In genomic region chr14:108913714-108914263, GRCm38 (mm10) we compare ENCODE assay signal across 8 mouse cellular contexts. TPM values are rescaled to one million over a fixed set of nuclear protein-coding genes. Genes with fewer than 3 reads are reported as not detected.
DNase-seq lines count a peak whose midpoint lies in the region; ATAC-seq and TF ChIP-seq lines count a peak whose summit lies in the region.

Slitrk1 (minus strand) TSS chr14:108914158.

- H3K36me3 ChIP-seq in forebrain, embryonic 14.5 days (ENCODE audit: control insufficient read depth, insufficient read depth, low read length), result no peaks in the 10 kb centered on the region
- no peaks in the 10 kb centered on the region for H3K36me3 ChIP-seq in hindbrain, postnatal 0 days (ENCODE audit: insufficient read depth, low read length)
- no peaks in the 10 kb centered on the region for H3K36me3 ChIP-seq in midbrain, embryonic 14.5 days (ENCODE audit: control insufficient read depth, insufficient read depth, low read length)
- H3K36me3 ChIP-seq in stomach, postnatal 0 days (ENCODE audit: control insufficient read depth, insufficient read depth, low read length), result no peaks in the 10 kb centered on the region

- H3K27me3 ChIP-seq in forebrain, embryonic 14.5 days (replicated peaks; ENCODE audit: control insufficient read depth, insufficient read depth, low read length), result no peaks in the 10 kb centered on the region
- H3K27me3 ChIP-seq in hindbrain, postnatal 0 days (ENCODE audit: insufficient read depth, low read length), result no peaks in the 10 kb centered on the region
- H3K27me3 ChIP-seq in midbrain, embryonic 14.5 days (ENCODE audit: control insufficient read depth, insufficient read depth, low read length), result no peaks in the 10 kb centered on the region
- H3K27me3 ChIP-seq in stomach, postnatal 0 days (ENCODE audit: control insufficient read depth, insufficient read depth, low read length), result no peaks in the 10 kb centered on the region; the same call in 1 of the 2 replicates

- peak within 1 kb of the TSS; percentile 60 for H3K4me3 ChIP-seq in forebrain, embryonic 14.5 days (ENCODE audit: low read depth, low read length)
- peak within 1 kb of the TSS; percentile 67 for H3K4me3 ChIP-seq in hindbrain, postnatal 0 days (ENCODE audit: low read length)
- H3K4me3 ChIP-seq in midbrain, embryonic 14.5 days (replicated peaks; ENCODE audit: low read depth, low read length), result peak within 1 kb of the TSS; percentile 52
- H3K4me3 ChIP-seq in stomach, postnatal 0 days (ENCODE audit: low read depth, low read length), result peak within 1 kb of the TSS; percentile 34

- peak within 1 kb of the TSS; percentile 85 for H3K27ac ChIP-seq in forebrain, embryonic 14.5 days (ENCODE audit: low read depth, low read length)
- peak within 1 kb of the TSS; percentile 87 for H3K27ac ChIP-seq in hindbrain, postnatal 0 days
- peak within 1 kb of the TSS; percentile 92 for H3K27ac ChIP-seq in midbrain, embryonic 14.5 days (replicated peaks; ENCODE audit: low read depth, low read length)
- H3K27ac ChIP-seq in stomach, postnatal 0 days (replicated peaks), result no peak within 1 kb of the TSS

- H3K4me2 ChIP-seq in forebrain, embryonic 14.5 days (ENCODE audit: low read length), result peak within 1 kb of the TSS; percentile 94
- peak within 1 kb of the TSS; percentile 87 for H3K4me2 ChIP-seq in hindbrain, postnatal 0 days (ENCODE audit: low read depth, low read length)
- H3K4me2 ChIP-seq in midbrain, embryonic 14.5 days (ENCODE audit: low read length), result peak within 1 kb of the TSS; percentile 84
- H3K4me2 ChIP-seq in stomach, postnatal 0 days (replicated peaks; ENCODE audit: low read depth), result peak within 1 kb of the TSS; percentile 52

- peak within 1 kb of the TSS; percentile 86 for H3K9ac ChIP-seq in forebrain, embryonic 14.5 days (ENCODE audit: low read length)
- H3K9ac ChIP-seq in hindbrain, postnatal 0 days (replicated peaks; ENCODE audit: low read length), result peak within 1 kb of the TSS; percentile 79
- H3K9ac ChIP-seq in midbrain, embryonic 14.5 days (replicated peaks; ENCODE audit: low read length), result peak within 1 kb of the TSS; percentile 71
- 0 out of 2 replicates have a peak within 1 kb of the TSS, but pooled peaks have one; percentile 4 for H3K9ac ChIP-seq in stomach, postnatal 0 days (ENCODE audit: low read length)

- no peak for TF ChIP-seq CTCF in hindbrain, postnatal 0 days (IDR thresholded peaks at IDR 0.05; ENCODE audit: low read depth)
- TF ChIP-seq CTCF in stomach, postnatal 0 days (IDR thresholded peaks at IDR 0.05; ENCODE audit: low read depth), result no peak

- H3K9me3 ChIP-seq in forebrain, embryonic 14.5 days (replicated peaks; ENCODE audit: control insufficient read depth, low read length), result no peaks in the 10 kb centered on the region
- no peaks in the 10 kb centered on the region for H3K9me3 ChIP-seq in hindbrain, postnatal 0 days (ENCODE audit: low read length)
- no peaks in the 10 kb centered on the region for H3K9me3 ChIP-seq in midbrain, embryonic 14.5 days (ENCODE audit: control insufficient read depth, low read length)
- no peaks in the 10 kb centered on the region for H3K9me3 ChIP-seq in stomach, postnatal 0 days (ENCODE audit: control insufficient read depth, low read length)

- peaks cover 20% of the 10 kb centered on the region; the same call in 1 of the 2 replicates for H3K4me1 ChIP-seq in forebrain, embryonic 14.5 days (ENCODE audit: control insufficient read depth, insufficient read depth, low read length)
- 0 out of 2 replicates have a peak, but pooled peaks cover 3% of the 10 kb centered on the region for H3K4me1 ChIP-seq in hindbrain, postnatal 0 days (ENCODE audit: insufficient read depth, low read length)
- H3K4me1 ChIP-seq in midbrain, embryonic 14.5 days (ENCODE audit: control insufficient read depth, insufficient read depth, low read length), result peaks cover 9% of the 10 kb centered on the region; the same call in 1 of the 2 replicates
- peaks cover 3% of the 10 kb centered on the region; the same call in 1 of the 2 replicates for H3K4me1 ChIP-seq in stomach, postnatal 0 days (replicated peaks; ENCODE audit: control insufficient read depth, insufficient read depth)

- DNase-seq in R1 (ENCODE audit: low read depth, low spot score), result peak; percentile 38
- peak; percentile 76 to 89 for DNase-seq in cerebellum, adult 18-20 months
- DNase-seq in forebrain, embryonic 14.5 days (ENCODE audit: low spot score), result peak; percentile 92
- peak; percentile 87 for DNase-seq in hindbrain, postnatal 0 days (ENCODE audit: low spot score)
- peak; percentile 37 to 79 for DNase-seq in left cerebral cortex, adult 8-10 months (ENCODE audit: low spot score in 2 of 2)
- DNase-seq in midbrain, embryonic 14.5 days, result peak; percentile 90
- peak; percentile 43 for DNase-seq in stomach, postnatal 0 days (ENCODE audit: low spot score)

- peak; percentile 79 for ATAC-seq in forebrain, embryonic 14.5 days
- ATAC-seq in hindbrain, postnatal 0 days, result peak; percentile 89
- peak; percentile 85 for ATAC-seq in midbrain, embryonic 14.5 days (ENCODE audit: low FRiP score, low TSS enrichment)
- ATAC-seq in stomach, postnatal 0 days (ENCODE audit: low FRiP score, low TSS enrichment), result no peak
- no peak for ATAC-seq in megakaryocyte, adult 5-6 weeks (ENCODE audit: poor library complexity, severe bottlenecking)

- WGBS in forebrain, embryonic 14.5 days, result under 1% methylated on average over 23 of the region's 25 CpGs
- WGBS in hindbrain, postnatal 0 days, result under 1% methylated on average over 24 of the region's 25 CpGs
- WGBS in midbrain, embryonic 14.5 days, result under 1% methylated on average over 25 of the region's 25 CpGs
- under 1% methylated on average over 24 of the region's 25 CpGs for WGBS in stomach, postnatal 0 days

- no peak for TF ChIP-seq EP300 in stomach, postnatal 0 days (optimal IDR thresholded peaks at IDR 0.05)

RNA-seq across cellular contexts. Expression of gene Slitrk1, which starts in this region (rescaled TPM):
- 13.4 and 17.8 TPM in 2 replicates for polyA plus RNA-seq in forebrain, embryonic 14.5 days (2014; fragmentation: Nextera tagmentation; extraction: Ambion mirVana)
- total RNA-seq in hindbrain, postnatal 0 days (2014; rRNA removed), result 33.1 and 38.3 TPM in 2 replicates
- polyA plus RNA-seq in hindbrain, postnatal 0 days (2015; fragmentation: Nextera tagmentation; extraction: Ambion mirVana), result 21.4 and 23.3 TPM in 2 replicates
- 10 to 100 TPM; 74.7 to 89.8 (median 79.6) TPM for total RNA-seq in left cerebral cortex, adult 8-10 months (2022)
- 19.5 and 27.3 TPM in 2 replicates for polyA plus RNA-seq in midbrain, embryonic 14.5 days (2014; fragmentation: Nextera tagmentation; extraction: Ambion mirVana)
- 0.42 and 0.44 TPM in 2 replicates for polyA plus RNA-seq in stomach, postnatal 0 days (2015; fragmentation: Nextera tagmentation; extraction: Ambion mirVana)
- not detected in 2 replicates for total RNA-seq in megakaryocyte, adult 5-6 weeks (2015)
- total RNA-seq in megakaryocyte, adult 5-6 weeks (2017), result not detected in 2 replicates

Comparison
In these comparisons a context has a peak if more than half of its experiments do, and no peak if none do; other contexts are left out.
1. RNA of gene Slitrk1 (total RNA-seq): 74.7 to 89.8 TPM in left cerebral cortex, adult 8-10 months and 33.1 to 38.3 TPM in hindbrain, postnatal 0 days; not detected in megakaryocyte, adult 5-6 weeks; every median in the first group is over 10 times any median in the second.
2. RNA of gene Slitrk1 (polyA plus RNA-seq): 19.5 to 27.3 TPM in midbrain, embryonic 14.5 days, 21.4 to 23.3 TPM in hindbrain, postnatal 0 days and 13.4 to 17.8 TPM in forebrain, embryonic 14.5 days; 0.42 to 0.44 TPM in stomach, postnatal 0 days; every median in the first group is over 10 times any median in the second.
3. Peak in DNase-seq, H3K4me3 ChIP-seq, H3K9ac ChIP-seq and H3K4me2 ChIP-seq in stomach, postnatal 0 days; RNA of the gene not detected or under 1 TPM.
4. DNase-seq: peak in every context shown above with its lines; median percentile 92 in forebrain, embryonic 14.5 days; 90 in midbrain, embryonic 14.5 days; 87 in hindbrain, postnatal 0 days; 82 in cerebellum, adult 18-20 months; 58 in left cerebral cortex, adult 8-10 months; 43 in stomach, postnatal 0 days; 38 in R1.
5. ATAC-seq: peak in forebrain, embryonic 14.5 days (single experiment), hindbrain, postnatal 0 days (single experiment) and midbrain, embryonic 14.5 days (single experiment); none in stomach, postnatal 0 days (single experiment) and megakaryocyte, adult 5-6 weeks (single experiment).
6. H3K9ac ChIP-seq: peak in every context shown above with its lines; median percentile 86 in forebrain, embryonic 14.5 days; 79 in hindbrain, postnatal 0 days; 71 in midbrain, embryonic 14.5 days; 4 in stomach, postnatal 0 days.
7. Peak in every context shown above with its lines, with median percentiles within 50 percentile points of each other: H3K4me2 ChIP-seq and H3K4me3 ChIP-seq.